Mouse (Mus musculus) intestine, postnatal 0 days (tissue): ENCODE data around the gene Enpp1. TPM values are rescaled to one million over a fixed set of nuclear protein-coding genes. Genes with fewer than 3 reads are reported as not detected.

Experiments used
- ATAC-seq: fragments of 200-750 bp; cut with Nextera tagmentation; 2 replicates; pipeline ENCODE4 v1.8.0; 2017; ENCODE audit warnings: mild to moderate bottlenecking, moderate TSS enrichment, moderate library complexity
- H3K27ac ChIP-seq: fragments of 300-500 bp; sonication (generic); 2 replicates; pipeline ENCODE4 v1.5.1; 2014; ENCODE audit warnings: mild to moderate bottlenecking, low read depth, low read length, moderate library complexity
- H3K27me3 ChIP-seq: fragments of 300-500 bp; sonication (generic); replicated peaks from 2 replicates; pipeline ENCODE4 v1.6.1; 2014; ENCODE audit warnings: low read length, mixed read lengths; ENCODE audit not compliant: control insufficient read depth, insufficient read depth
- H3K36me3 ChIP-seq: fragments of 300-500 bp; sonication (generic); 2 replicates; pipeline ENCODE4 v1.6.1; 2014; ENCODE audit warnings: mild to moderate bottlenecking, moderate library complexity; ENCODE audit not compliant: control insufficient read depth, insufficient read depth
- H3K4me1 ChIP-seq: fragments of 300-500 bp; sonication (generic); replicated peaks from 2 replicates; pipeline ENCODE4 v1.6.1; 2014; ENCODE audit warnings: antibody characterized with exemption, low read length, mixed read lengths; ENCODE audit not compliant: control insufficient read depth, insufficient read depth
- H3K4me2 ChIP-seq: fragments of 300-500 bp; sonication (generic); replicated peaks from 2 replicates; pipeline ENCODE4 v1.6.1; 2014; ENCODE audit warnings: low read depth, mild to moderate bottlenecking, moderate library complexity
- H3K4me3 ChIP-seq: fragments of 300-500 bp; sonication (generic); 2 replicates; pipeline ENCODE4 v1.5.1; 2014; ENCODE audit warnings: low read depth, low read length
- H3K9ac ChIP-seq: fragments of 300-500 bp; sonication (generic); 2 replicates; pipeline ENCODE4 v1.6.1; 2014; ENCODE audit warnings: mild to moderate bottlenecking, low read depth, low read length
- H3K9me3 ChIP-seq: fragments of 300-500 bp; sonication (generic); 2 replicates; pipeline ENCODE4 v1.6.1; 2016; ENCODE audit warnings: mixed run types; ENCODE audit not compliant: control insufficient read depth
- CTCF ChIP-seq: sonication (generic); IDR thresholded peaks from 2 replicates; pipeline ENCODE4 v1.5.1; 2016; ENCODE audit warnings: low read depth, mild to moderate bottlenecking, control low read depth, antibody characterized with exemption, moderate library complexity
- WGBS: fragments of 180-500 bp; shearing (Covaris S2); extraction: QIAGEN DNeasy Blood & Tissue Kit; methylation state at CpG from one replicate; pipeline ENCODE4 v1.1.7; 2014; 5-methylcytosine and 5-hydroxymethylcytosine counted together
- polyA plus RNA-seq: library from polyadenylated mRNA; unstranded; fragments of >200 nt; fragmentation: Nextera tagmentation; extraction: Ambion mirVana; gene quantifications from 2 replicates; pipeline ENCODE4 v1.2.1, GENCODE M21; 2015

The Enpp1 gene
- polyA plus RNA-seq, 1 experiment from 2014 or later, result 14.1 TPM

DNA sequence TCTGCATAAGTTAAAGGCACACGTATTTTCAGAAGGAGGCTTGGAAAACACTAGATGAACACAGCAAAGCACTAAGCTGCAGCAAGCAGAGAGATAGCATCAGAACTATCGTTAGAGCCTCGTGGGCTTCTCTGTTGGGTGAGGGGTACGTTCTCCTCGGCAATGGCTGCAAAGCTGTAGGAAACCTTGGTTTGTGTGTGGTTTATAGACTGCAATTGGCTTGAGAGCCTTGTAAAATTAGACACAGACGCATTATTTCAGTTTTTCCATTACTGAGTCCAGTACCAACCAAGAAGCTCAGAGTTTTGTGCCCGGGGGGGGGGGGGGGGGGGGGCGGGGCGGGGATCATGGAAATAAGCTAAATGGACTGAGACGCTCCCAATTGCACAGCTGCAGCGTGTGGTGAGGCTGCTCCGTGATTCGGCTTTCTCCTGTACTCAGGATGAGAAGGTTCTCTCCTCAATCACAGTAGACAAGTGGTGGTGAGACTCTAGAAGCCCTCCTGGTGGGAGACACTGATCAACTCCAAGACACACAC, 31.1 kb upstream of the Enpp1 start:
- H3K4me2 ChIP-seq, result no peak overlapping the region
- H3K9me3 ChIP-seq, result no peaks in the 10 kb centered on the region
- no peaks in the 10 kb centered on the region for H3K36me3 ChIP-seq
- H3K27me3 ChIP-seq, result no peaks in the 10 kb centered on the region
- no peak for TF ChIP-seq CTCF
- ATAC-seq, result no peak
- H3K9ac ChIP-seq, result no peak overlapping the region
- H3K27ac ChIP-seq, result no peak overlapping the region
- WGBS, result 78% methylated on average over 12 of the region's 13 CpGs
- no peak overlapping the region for H3K4me3 ChIP-seq
- H3K4me1 ChIP-seq, result no peaks in the 10 kb centered on the region

DNA sequence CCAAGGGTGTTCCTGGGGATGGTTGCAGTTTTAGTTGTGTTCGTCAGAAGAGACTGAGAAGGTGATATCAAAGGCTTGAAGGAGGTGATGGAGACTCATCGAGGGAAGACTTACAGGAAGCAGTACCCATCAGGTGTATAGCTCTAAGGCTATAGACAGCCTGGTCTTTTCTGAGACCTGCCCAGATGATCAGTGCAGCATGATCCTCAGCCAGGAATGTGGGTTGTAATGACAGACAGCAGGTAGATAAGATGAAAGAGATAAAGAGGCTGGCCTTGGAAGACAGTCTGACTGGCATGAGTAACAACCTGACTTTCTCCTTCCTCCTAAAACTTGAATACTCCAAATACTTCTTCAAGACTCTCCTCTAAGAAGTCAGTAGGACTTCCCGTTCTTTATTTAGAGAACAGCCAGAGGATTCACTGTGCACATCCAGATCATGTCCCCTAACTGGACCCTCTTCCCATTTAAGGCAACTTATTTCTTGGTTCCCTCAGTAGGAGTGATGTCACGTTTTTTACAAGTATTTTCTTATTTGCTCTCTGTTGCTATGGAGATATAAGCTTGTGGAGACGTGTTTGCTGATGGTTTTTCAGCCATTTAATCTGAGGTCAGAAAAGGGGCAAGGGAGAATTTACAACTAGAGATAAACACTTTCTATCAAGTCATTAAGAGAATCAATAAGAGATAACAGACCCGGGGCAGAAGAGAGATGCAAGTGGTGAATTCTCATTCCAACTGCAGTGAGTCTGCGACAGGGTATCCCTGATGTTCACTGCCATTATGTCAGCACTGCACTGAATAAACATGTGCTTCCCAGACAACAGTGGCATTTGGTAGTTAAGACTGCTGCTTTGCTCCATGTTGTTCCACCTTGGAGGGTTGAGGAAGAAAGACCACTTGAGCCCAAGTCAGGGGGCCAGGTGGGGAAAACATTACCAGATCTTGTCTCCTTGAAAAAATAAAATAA, 29.6 kb upstream of the Enpp1 start:
- WGBS, result 22% methylated on average over 7 of the region's 7 CpGs
- H3K4me2 ChIP-seq, result no peak overlapping the region
- no peak overlapping the region for H3K4me3 ChIP-seq
- no peak for TF ChIP-seq CTCF
- H3K9ac ChIP-seq, result no peak overlapping the region
- no peaks in the 10 kb centered on the region for H3K27me3 ChIP-seq
- no peaks in the 10 kb centered on the region for H3K36me3 ChIP-seq
- H3K27ac ChIP-seq, result no peak overlapping the region
- ATAC-seq, result peak; percentile 6; the same call in 1 of the 2 replicates
- no peaks in the 10 kb centered on the region for H3K9me3 ChIP-seq
- no peaks in the 10 kb centered on the region for H3K4me1 ChIP-seq

DNA sequence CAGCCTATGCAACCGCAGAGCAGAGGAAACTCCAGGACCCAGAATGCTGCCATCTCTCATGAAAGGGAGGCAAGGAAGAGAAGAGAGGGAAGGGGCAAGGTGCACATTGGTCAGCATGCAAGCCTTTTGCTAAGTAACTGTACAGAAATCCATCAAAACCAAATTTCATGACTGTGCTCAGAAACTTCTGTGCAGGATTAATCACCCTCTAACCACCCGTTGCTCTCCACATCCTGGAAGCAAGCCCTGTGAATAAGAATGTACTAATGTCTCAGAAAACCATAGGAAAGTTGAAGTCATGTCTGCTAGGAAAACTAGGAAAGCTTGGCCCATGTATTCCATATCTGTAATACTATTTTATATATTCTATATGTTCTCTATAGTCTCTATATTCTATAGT, 27.2 kb upstream of the Enpp1 start:
- no peak for ATAC-seq

DNA sequence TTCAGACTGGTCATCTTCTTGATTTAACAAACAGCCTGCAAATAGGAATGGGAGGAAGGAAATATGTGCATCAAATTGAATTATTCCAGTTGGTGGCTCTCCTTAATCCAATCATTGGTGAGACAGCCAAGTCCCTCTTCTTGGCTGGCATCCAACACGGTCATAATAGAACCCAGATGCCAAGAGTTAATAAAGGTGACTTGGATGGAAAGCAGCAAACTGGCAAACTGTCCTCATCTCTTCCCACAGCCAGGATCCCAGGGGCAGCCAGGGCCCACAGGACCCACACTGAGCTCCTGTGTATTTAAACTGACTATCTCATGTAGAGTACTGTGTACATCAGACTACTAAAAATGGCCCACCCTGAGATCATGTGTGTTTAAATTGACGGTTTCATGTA, 26.5 kb upstream of the Enpp1 start:
- H3K36me3 ChIP-seq, result no peaks in the 10 kb centered on the region
- H3K27ac ChIP-seq, result no peak overlapping the region
- H3K4me3 ChIP-seq, result no peak overlapping the region
- H3K9ac ChIP-seq, result no peak overlapping the region
- no peaks in the 10 kb centered on the region for H3K4me1 ChIP-seq
- H3K4me2 ChIP-seq, result no peak overlapping the region
- no peaks in the 10 kb centered on the region for H3K9me3 ChIP-seq
- no peak for ATAC-seq
- WGBS, result 78% methylated on average over 2 of the region's 2 CpGs
- TF ChIP-seq CTCF, result no peak
- no peaks in the 10 kb centered on the region for H3K27me3 ChIP-seq

More for the DNA sequence above, 27.2 kb upstream of the Enpp1 start:
- H3K27me3 ChIP-seq, result no peaks in the 10 kb centered on the region
- H3K36me3 ChIP-seq, result no peaks in the 10 kb centered on the region
- H3K4me2 ChIP-seq, result no peak overlapping the region
- no peaks in the 10 kb centered on the region for H3K4me1 ChIP-seq
- WGBS, result 75% methylated on average over 2 of the region's 2 CpGs
- TF ChIP-seq CTCF, result no peak
- H3K4me3 ChIP-seq, result no peak overlapping the region
- no peak overlapping the region for H3K27ac ChIP-seq
- H3K9me3 ChIP-seq, result no peaks in the 10 kb centered on the region
- no peak overlapping the region for H3K9ac ChIP-seq

DNA sequence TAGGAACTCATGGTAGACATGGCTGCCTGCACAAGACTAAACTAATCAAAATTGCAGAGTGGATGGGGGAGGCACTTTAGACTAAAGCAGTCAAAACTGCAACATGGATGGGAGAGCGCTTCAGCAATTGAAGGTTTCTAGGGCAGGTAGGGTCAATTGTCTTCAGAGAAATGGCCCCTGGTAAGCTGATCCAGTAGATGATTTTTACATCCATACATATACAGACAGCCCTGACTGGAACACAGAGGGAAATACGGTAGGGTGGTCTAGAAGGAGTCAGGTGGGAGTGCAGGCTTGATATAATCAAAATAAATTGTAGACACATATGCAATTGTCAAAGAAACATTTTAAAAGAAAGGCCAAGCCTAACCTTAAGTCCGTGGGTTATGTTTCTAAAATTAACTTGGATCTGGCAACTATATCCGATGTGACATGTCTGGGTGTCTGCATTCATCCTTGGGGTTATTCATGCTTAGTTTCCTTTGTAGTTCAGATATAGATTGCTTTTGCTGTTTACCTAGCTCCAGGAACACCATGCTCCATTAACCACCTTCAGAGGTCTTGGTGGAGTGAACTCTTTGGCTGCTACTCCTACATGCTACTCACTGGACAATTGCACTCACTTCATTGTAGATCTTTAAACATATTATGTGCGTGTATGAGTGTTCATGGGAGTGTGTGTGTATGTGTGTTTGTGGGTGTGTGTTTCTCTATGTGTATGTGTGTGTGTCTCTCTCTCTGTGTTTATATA, 23.2 kb upstream of the Enpp1 start:
- Histone ChIP-seq H3K36me3 (no peaks in the 10 kb centered on the region), H3K27ac (no peak overlapping the region), H3K4me3 (no peak overlapping the region), H3K9ac (no peak overlapping the region), H3K4me2 (no peak overlapping the region), H3K27me3 (no peaks in the 10 kb centered on the region), H3K9me3 (no peaks in the 10 kb centered on the region), H3K4me1 (no peaks in the 10 kb centered on the region)
- TF ChIP-seq CTCF, result no peak
- no peak for ATAC-seq
- 83% methylated on average over 5 of the region's 5 CpGs for WGBS

DNA sequence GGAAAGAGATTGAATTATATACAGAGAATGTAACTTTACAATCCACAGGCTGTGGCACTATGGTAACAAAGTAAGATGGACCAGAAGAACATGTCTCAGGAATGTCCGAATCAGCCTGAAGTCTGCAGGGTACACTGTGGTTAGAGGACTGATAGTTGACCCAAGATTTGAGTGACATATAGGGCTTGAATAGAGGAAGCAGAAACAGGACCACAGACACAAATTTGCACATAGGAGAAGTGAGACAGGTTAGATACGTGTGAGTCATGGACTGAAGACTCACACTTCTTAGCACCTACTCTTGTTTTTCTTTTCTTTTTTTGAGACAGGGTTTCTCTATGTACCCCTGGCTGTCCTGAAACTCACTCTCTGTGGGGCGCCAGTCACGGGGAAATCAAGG, 15.5 kb upstream of the Enpp1 start:
- ATAC-seq, result no peak
- 91% methylated on average over 4 of the region's 4 CpGs for WGBS
- no peak overlapping the region for H3K27ac ChIP-seq
- TF ChIP-seq CTCF, result no peak
- H3K27me3 ChIP-seq, result no peaks in the 10 kb centered on the region
- no peaks in the 10 kb centered on the region for H3K9me3 ChIP-seq
- H3K36me3 ChIP-seq, result no peaks in the 10 kb centered on the region
- no peak overlapping the region for H3K9ac ChIP-seq
- no peak overlapping the region for H3K4me2 ChIP-seq
- H3K4me1 ChIP-seq, result no peaks in the 10 kb centered on the region
- H3K4me3 ChIP-seq, result no peak overlapping the region
